Mouse (Mus musculus) thymus, adult 2 months (tissue): ENCODE measurements around the gene Gm28035.

ENCODE experiments used
- CTCF ChIP-seq: fragments of 200-500 bp; IDR thresholded peaks from 2 replicates; pipeline ENCODE4 v1.5.1; 2012; ENCODE audit warnings: mild to moderate bottlenecking, control low read depth, low read length, moderate library complexity, borderline replicate concordance; ENCODE audit not compliant: control insufficient read depth, poor library complexity, insufficient read depth; ENCODE audit errors: extremely low read depth
- POLR2A ChIP-seq: fragments of 200-500 bp; IDR thresholded peaks from 2 replicates; pipeline ENCODE4 v1.6.1; 2012; ENCODE audit warnings: mild to moderate bottlenecking, low read length, control low read depth, moderate library complexity; ENCODE audit not compliant: control insufficient read depth, poor library complexity, insufficient read depth; ENCODE audit errors: extremely low read depth

GRCm38 (mm10) chr2:30194656-30195055 is 45.7 kb upstream of the Gm28035 start:
- TF ChIP-seq CTCF, result no peak
- TF ChIP-seq POLR2A, result no peak
